Mouse (Mus musculus) ES-E14 (cell line): ENCODE results near the gene Snrpg. TPM values are rescaled to one million over a fixed set of nuclear protein-coding genes. Genes with fewer than 3 reads are reported as not detected.

Source experiments
- DNase-seq: peaks from one replicate; pipeline ENCODE4 v3.0.0-alpha.2; 2013; ENCODE audit warnings: low read depth, low spot score
- H3K27ac ChIP-seq: 2 replicates; pipeline ENCODE4 v1.5.1; 2012; ENCODE audit warnings: low read depth, mild to moderate bottlenecking, low read length, moderate library complexity, mixed read lengths; ENCODE audit not compliant: poor library complexity, insufficient read depth, severe bottlenecking
- H3K36me3 ChIP-seq: 2 replicates; pipeline ENCODE4 v1.6.1; 2012; ENCODE audit warnings: mild to moderate bottlenecking, low read length, moderate library complexity, mixed read lengths; ENCODE audit not compliant: control insufficient read depth, poor library complexity, insufficient read depth, severe bottlenecking
- H3K4me1 ChIP-seq, 2 experiments: fragments of 150-350 bp in 1 of 2; sonication (generic) in 1 of 2; 2 replicates each; pipeline ENCODE4 v1.6.1; 2012; ENCODE audit warnings: low read length in 2 of 2, mild to moderate bottlenecking in 1 of 2, mixed read lengths in 1 of 2; ENCODE audit not compliant: control insufficient read depth in 2 of 2, insufficient read depth in 2 of 2, poor library complexity in 1 of 2
- H3K4me3 ChIP-seq, 2 experiments: fragments of 150-350 bp in 1 of 2; sonication (generic) in 1 of 2; 2 replicates each; pipeline ENCODE4 v1.5.1; 2012; ENCODE audit warnings: low read length in 2 of 2, low read depth in 1 of 2, mild to moderate bottlenecking in 1 of 2, mixed read lengths in 1 of 2; ENCODE audit not compliant: insufficient read depth in 1 of 2, poor library complexity in 1 of 2, severe bottlenecking in 1 of 2
- H3K9ac ChIP-seq: 2 replicates; pipeline ENCODE4 v1.6.1; 2012; ENCODE audit warnings: low read depth, mild to moderate bottlenecking, low read length, mixed read lengths; ENCODE audit not compliant: poor library complexity, insufficient read depth, severe bottlenecking
- H3K9me3 ChIP-seq: fragments of 150-350 bp; sonication (generic); 2 replicates; pipeline ENCODE4 v1.6.1; 2012; ENCODE audit warnings: low read depth, mild to moderate bottlenecking, low read length; ENCODE audit not compliant: control insufficient read depth, insufficient read depth
- CHD2 ChIP-seq: IDR thresholded peaks from 2 replicates; pipeline ENCODE4 v1.6.1; 2014; ENCODE audit warnings: mild to moderate bottlenecking, low read depth, low read length, inconsistent platforms
- HCFC1 ChIP-seq: IDR thresholded peaks from 2 replicates; pipeline ENCODE4 v1.6.1; 2012; ENCODE audit warnings: low read length, inconsistent platforms, borderline replicate concordance; ENCODE audit not compliant: insufficient read depth
- MAFK ChIP-seq: IDR thresholded peaks from 2 replicates; pipeline ENCODE4 v1.6.1; 2014; ENCODE audit warnings: mild to moderate bottlenecking, low read depth, low read length, inconsistent platforms; ENCODE audit not compliant: insufficient read depth
- ZC3H11A ChIP-seq: IDR thresholded peaks from 2 replicates; pipeline ENCODE4 v1.6.1; 2012; ENCODE audit warnings: low read depth, mild to moderate bottlenecking, inconsistent platforms, low read length, borderline replicate concordance
- ZNF384 ChIP-seq: IDR thresholded peaks from 2 replicates; pipeline ENCODE4 v1.6.1; 2012; ENCODE audit warnings: low read depth, low read length, inconsistent platforms
- in situ Hi-C, 2 experiments: fragments of 600-800 bp; cut with MboI; formaldehyde crosslinking; loops; one replicate each; pipeline ENCODE4 v1.15.1; 2025; ENCODE audit warnings: low sequenced_read_pairs in 2 of 2, inconsistent platforms in 1 of 2; ENCODE audit not compliant: unreplicated experiment in 2 of 2
- total RNA-seq: library from RNA; depleted of rRNA; stranded (reverse); fragments of 300-350 nt; gene quantifications from 2 replicates; pipeline ENCODE4 v1.2.3, GENCODE M21; 2012

Gene Snrpg
- total RNA-seq, 1 experiment: 672 TPM

- in situ Hi-C loops: no loop called here
- peak overlapping the region; percentile 30 to 40; a peak in 3 of 4 replicates for H3K4me3 ChIP-seq
- H3K36me3 ChIP-seq: no peaks in the 10 kb centered on the region
- H3K27ac ChIP-seq: peak overlapping the region; percentile 64; the same call in 1 of the 2 replicates
- TF ChIP-seq MAFK (peak; percentile 71; the same call in 1 of the 2 replicates), CHD2 (no peak)
- no peaks in the 10 kb centered on the region for H3K9me3 ChIP-seq
- no peak for DNase-seq
- H3K9ac ChIP-seq: peak overlapping the region; percentile 52; the same call in 1 of the 2 replicates
- peaks cover 3 to 8% of the 10 kb centered on the region in 2 experiments; a peak in 2 of 4 replicates for H3K4me1 ChIP-seq
Observed at GRCm38 (mm10) chr6:86343656-86344055, 27.4 kb upstream of the Snrpg start.

GRCm38 (mm10) chr6:86346063-86346462 lies 25.0 kb upstream of the Snrpg start:
- DNase-seq: no peak
- H3K27ac ChIP-seq: no peak overlapping the region

DNA sequence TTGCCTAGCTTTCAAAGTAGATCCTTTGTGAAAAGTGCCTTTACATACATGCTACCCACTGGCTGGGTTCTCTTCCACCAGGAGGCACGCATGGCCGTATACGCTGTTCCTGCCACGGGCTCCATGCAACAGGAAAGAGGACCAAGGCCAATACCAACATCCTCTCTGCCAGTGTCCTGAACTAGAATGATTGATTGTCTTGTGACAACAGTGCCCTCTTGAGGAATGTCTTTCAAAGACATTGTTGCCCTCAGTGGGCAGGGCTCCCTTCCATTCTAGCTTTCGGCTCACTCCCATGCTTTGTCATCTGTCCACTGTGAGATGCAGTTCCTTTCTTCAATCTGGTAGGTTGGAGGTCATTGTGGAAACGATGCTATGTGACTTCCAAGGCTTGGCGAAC lies 21.8 kb upstream of the Snrpg start:
- H3K9me3 ChIP-seq: no peaks in the 10 kb centered on the region
- H3K36me3 ChIP-seq: no peaks in the 10 kb centered on the region
- no peak overlapping the region for H3K9ac ChIP-seq
- in situ Hi-C loops: no loop called here
- peaks cover 0 to 4% of the 10 kb centered on the region in 2 experiments; a peak in 2 of 4 replicates for H3K4me1 ChIP-seq
- H3K4me3 ChIP-seq: no peak overlapping the region
- TF ChIP-seq CHD2: no peak
- TF ChIP-seq ZC3H11A: no peak
- no peak for TF ChIP-seq HCFC1
- TF ChIP-seq MAFK: no peak
- no peak for TF ChIP-seq ZNF384
- H3K27ac ChIP-seq: no peak overlapping the region
- DNase-seq: no peak

More at GRCm38 (mm10) chr6:86346063-86346462, 25.0 kb upstream of the Snrpg start:
- H3K9me3 ChIP-seq: no peaks in the 10 kb centered on the region
- in situ Hi-C loops: no loop called here
- no peak overlapping the region for H3K4me3 ChIP-seq
- TF ChIP-seq HCFC1 (no peak), ZC3H11A (no peak), ZNF384 (no peak), MAFK (no peak), CHD2 (no peak)
- no peaks in the 10 kb centered on the region for H3K36me3 ChIP-seq
- H3K4me1 ChIP-seq: peaks cover 3 to 8% of the 10 kb centered on the region in 2 experiments; a peak in 2 of 4 replicates
- no peak overlapping the region for H3K9ac ChIP-seq

DNA sequence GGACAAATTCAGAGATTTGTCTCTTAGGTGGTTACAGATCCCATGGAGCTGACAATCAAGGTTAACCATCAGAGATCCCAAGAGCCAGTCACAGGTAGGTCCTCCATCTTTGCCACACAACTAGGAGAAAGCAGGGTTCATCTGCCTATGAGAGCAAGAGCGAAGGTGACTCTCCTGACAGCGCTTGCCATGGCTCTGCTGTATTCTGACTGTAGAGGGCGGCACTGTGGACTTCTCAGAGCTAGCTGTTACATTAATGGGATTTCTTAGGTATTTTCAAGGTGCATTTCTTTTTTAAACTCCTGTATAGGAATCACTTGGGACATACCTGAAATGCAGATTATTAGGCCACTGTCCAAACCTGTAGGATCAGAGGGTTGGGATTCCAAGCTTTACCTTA lies 16.2 kb upstream of the Snrpg start:
- H3K27ac ChIP-seq: no peak overlapping the region
- TF ChIP-seq ZNF384: no peak
- TF ChIP-seq HCFC1: no peak
- TF ChIP-seq MAFK: no peak
- no peak for TF ChIP-seq ZC3H11A
- TF ChIP-seq CHD2: no peak
- H3K9ac ChIP-seq: no peak overlapping the region
- no peak for DNase-seq
- H3K4me3 ChIP-seq: no peak overlapping the region
- H3K4me1 ChIP-seq: no peaks in the 10 kb centered on the region
- in situ Hi-C loops: loop anchor here in 1 of 2 experiments (25.0 kb wide), 1 partner anchor 218 kb away; no protein-coding TSS in a partner anchor
- H3K9me3 ChIP-seq: no peaks in the 10 kb centered on the region
- H3K36me3 ChIP-seq: no peaks in the 10 kb centered on the region

GRCm38 (mm10) chr6:86356956-86357355 lies 14.1 kb upstream of the Snrpg start:
- Histone ChIP-seq H3K36me3 (no peaks in the 10 kb centered on the region), H3K9ac (no peak overlapping the region), H3K4me3 (no peak overlapping the region), H3K27ac (no peak overlapping the region), H3K4me1 (no peaks in the 10 kb centered on the region), H3K9me3 (no peaks in the 10 kb centered on the region)
- no peak for DNase-seq
- in situ Hi-C loops: loop anchor here in 1 of 2 experiments (25.0 kb wide), 1 partner anchor 220 kb away; no protein-coding TSS in a partner anchor
- TF ChIP-seq CHD2: no peak
- no peak for TF ChIP-seq ZC3H11A
- TF ChIP-seq MAFK: no peak
- TF ChIP-seq ZNF384: no peak
- no peak for TF ChIP-seq HCFC1
